Mouse (Mus musculus): Measurements from ENCODE around the gene Wdr25. TPM values are rescaled to one million over a fixed set of nuclear protein-coding genes. Genes with fewer than 3 reads are reported as not detected.
"Not testable (repeated sequence)": the region's sequence is repeated elsewhere in the genome, so short reads cannot be mapped to it uniquely, and the experiment has no call there.

Wdr25 gene
- 12.4 and 13.7 TPM in 2 replicates for polyA plus RNA-seq (2012; rRNA removed)

DNA sequence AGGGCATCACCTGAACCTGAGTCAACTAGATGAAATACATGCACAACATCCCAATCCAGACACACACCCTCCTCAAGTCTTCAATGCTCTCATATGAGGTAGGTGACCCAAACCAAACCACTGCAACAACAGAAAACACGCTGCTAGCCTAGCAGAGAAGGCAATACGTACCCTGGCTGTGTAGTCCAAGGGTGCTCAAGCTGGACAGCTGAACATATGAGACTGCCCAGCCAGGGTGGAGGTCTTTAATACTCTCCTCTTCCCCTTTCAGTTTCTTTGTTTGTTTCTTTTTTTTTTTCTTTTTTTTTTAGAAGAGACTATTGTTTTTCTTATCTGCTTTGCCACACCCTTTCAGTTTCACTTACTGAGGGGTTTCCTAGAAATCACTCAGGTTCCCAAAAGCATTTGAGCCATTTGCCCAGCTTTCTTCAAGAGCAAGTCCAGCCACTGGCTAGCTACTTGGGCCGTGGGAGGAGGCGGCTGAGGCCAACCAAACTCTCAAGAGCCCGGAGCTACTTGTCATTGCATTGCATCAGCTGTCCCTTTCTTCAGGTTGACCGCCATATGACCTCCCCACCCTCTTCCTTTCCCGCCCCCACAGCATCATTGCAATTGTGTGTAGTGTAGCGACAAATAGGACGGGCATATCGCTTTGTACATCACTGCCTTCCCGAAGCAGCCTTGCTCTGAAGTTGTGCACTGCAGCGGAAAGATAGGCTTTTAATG, at the start of gene Wdr25:
Gene Wdr25, plus strand, starts transcription at position 643 of the 726 bp plus-strand sequence.
- H3K4me1 ChIP-seq (replicated peaks; ENCODE audit: control insufficient read depth, insufficient read depth, low read length) = peaks cover 11% of the 10 kb centered on the region
- peak within 1 kb of the TSS; percentile 6; the same call in 1 of the 2 replicates for H3K27ac ChIP-seq (ENCODE audit: control insufficient read depth, insufficient read depth, low read length)
- H3K4me3 ChIP-seq (ENCODE audit: control insufficient read depth, insufficient read depth, low read length) = peak within 1 kb of the TSS; percentile 66
- 16% methylated on average over 12 of the region's 12 CpGs for WGBS
- H3K36me3 ChIP-seq (ENCODE audit: control insufficient read depth, insufficient read depth, low read length) = peaks cover 3% of the 10 kb centered on the region; the same call in 1 of the 2 replicates
- TF ChIP-seq CTCF (IDR thresholded peaks at IDR 0.05; ENCODE audit: borderline replicate concordance, control insufficient read depth, extremely low read depth, insufficient read depth, low read length, poor library complexity) (no peak), POLR2A (IDR thresholded peaks at IDR 0.05; ENCODE audit: control insufficient read depth, extremely low read depth, insufficient read depth, low read length, poor library complexity) (no peak)
- H3K27me3 ChIP-seq (ENCODE audit: control insufficient read depth, insufficient read depth, low read length) = no peaks in the 10 kb centered on the region
- DNase-seq = no peak

DNA sequence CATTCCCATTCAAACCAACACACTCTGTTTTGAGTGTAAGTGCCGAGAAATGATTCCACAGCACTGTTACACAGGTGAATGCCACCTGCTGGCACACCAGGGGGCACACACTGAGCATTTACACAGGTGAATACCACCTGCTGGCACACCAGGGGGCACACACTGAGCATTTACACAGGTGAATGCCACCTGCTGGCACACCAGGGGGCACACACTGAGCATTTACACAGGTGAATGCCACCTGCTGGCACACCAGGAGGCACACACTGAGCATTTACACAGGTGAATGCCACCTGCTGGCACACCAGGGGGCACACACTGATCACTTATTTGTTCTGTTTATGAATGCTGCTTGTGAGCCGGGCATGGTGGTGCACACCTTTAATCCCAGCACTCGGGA, 45.4 kb upstream of the Wdr25 start:
- H3K4me1 ChIP-seq (replicated peaks; ENCODE audit: control insufficient read depth, insufficient read depth, low read length); H3K4me3 ChIP-seq (ENCODE audit: control insufficient read depth, insufficient read depth, low read length); H3K27me3 ChIP-seq (ENCODE audit: control insufficient read depth, insufficient read depth, low read length); H3K36me3 ChIP-seq (ENCODE audit: control insufficient read depth, insufficient read depth, low read length); DNase-seq; H3K27ac ChIP-seq (ENCODE audit: control insufficient read depth, insufficient read depth, low read length): not testable (repeated sequence)
- WGBS = 89% methylated on average over 3 of the region's 3 CpGs

DNA sequence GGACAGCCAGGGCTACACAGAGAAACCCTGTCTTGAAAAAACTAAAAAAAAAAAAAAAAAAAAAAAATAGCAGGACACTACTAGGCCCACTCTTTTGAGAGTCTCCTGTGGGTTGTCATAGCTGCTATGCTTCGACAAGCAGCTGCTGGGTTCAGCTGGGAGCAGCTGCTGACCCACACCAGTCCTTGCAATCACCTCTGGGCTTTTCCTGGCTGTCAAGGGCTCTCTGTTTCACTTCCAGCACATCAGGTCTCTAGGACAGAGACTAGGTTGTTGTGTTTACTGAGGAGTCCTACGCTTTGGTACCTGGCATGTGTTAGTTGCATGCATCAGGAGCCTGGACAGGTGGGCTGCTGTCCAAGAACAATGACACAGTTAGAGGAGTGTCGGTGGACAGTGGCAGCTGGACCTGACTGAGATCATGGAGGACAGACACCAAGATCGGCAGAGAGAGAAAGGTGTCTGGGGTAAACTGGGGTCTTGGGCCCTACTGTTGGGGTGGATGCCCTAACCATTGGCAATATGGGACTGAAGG, 43.9 kb upstream of the Wdr25 start:
- no peak overlapping the region for H3K27ac ChIP-seq (ENCODE audit: control insufficient read depth, insufficient read depth, low read length)
- H3K4me3 ChIP-seq (ENCODE audit: control insufficient read depth, insufficient read depth, low read length) = no peak overlapping the region
- no peaks in the 10 kb centered on the region for H3K36me3 ChIP-seq (ENCODE audit: control insufficient read depth, insufficient read depth, low read length)
- H3K4me1 ChIP-seq (replicated peaks; ENCODE audit: control insufficient read depth, insufficient read depth, low read length) = 0 out of 2 replicates have a peak, but pooled peaks cover 4% of the 10 kb centered on the region
- 95% methylated on average over 4 of the region's 4 CpGs for WGBS
- H3K27me3 ChIP-seq (ENCODE audit: control insufficient read depth, insufficient read depth, low read length) = no peaks in the 10 kb centered on the region
- DNase-seq = no peak
- TF ChIP-seq CTCF (IDR thresholded peaks at IDR 0.05; ENCODE audit: borderline replicate concordance, control insufficient read depth, extremely low read depth, insufficient read depth, low read length, poor library complexity) (no peak), POLR2A (IDR thresholded peaks at IDR 0.05; ENCODE audit: control insufficient read depth, extremely low read depth, insufficient read depth, low read length, poor library complexity) (no peak)

DNA sequence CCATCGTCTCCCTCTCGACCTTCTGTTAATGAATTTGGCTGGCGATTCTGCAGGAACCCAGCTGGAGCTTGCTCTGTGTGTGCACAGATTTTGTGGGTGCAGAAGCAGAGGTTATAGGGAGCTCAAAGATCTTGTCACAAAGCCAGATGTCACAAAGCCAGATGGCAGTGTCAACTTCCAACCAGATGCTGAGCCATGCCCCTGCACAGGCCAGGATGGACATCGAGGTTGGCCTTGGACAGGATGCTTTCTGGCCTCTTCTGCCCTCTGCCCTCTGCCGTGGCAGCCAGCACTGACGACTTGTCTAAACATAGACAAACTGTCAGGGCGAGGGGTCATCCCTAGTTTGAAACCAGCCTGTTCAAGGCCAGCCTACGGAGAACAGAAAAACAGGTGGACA, 43.3 kb upstream of the Wdr25 start:
- no peak for DNase-seq
- H3K27ac ChIP-seq (ENCODE audit: control insufficient read depth, insufficient read depth, low read length) = no peak overlapping the region
- 90% methylated on average over 8 of the region's 8 CpGs for WGBS
- no peak overlapping the region for H3K4me3 ChIP-seq (ENCODE audit: control insufficient read depth, insufficient read depth, low read length)
- no peak for TF ChIP-seq POLR2A (IDR thresholded peaks at IDR 0.05; ENCODE audit: control insufficient read depth, extremely low read depth, insufficient read depth, low read length, poor library complexity)
- no peak for TF ChIP-seq CTCF (IDR thresholded peaks at IDR 0.05; ENCODE audit: borderline replicate concordance, control insufficient read depth, extremely low read depth, insufficient read depth, low read length, poor library complexity)
- H3K27me3 ChIP-seq (ENCODE audit: control insufficient read depth, insufficient read depth, low read length) = no peaks in the 10 kb centered on the region
- H3K36me3 ChIP-seq (ENCODE audit: control insufficient read depth, insufficient read depth, low read length) = no peaks in the 10 kb centered on the region
- 0 out of 2 replicates have a peak, but pooled peaks cover 4% of the 10 kb centered on the region for H3K4me1 ChIP-seq (replicated peaks; ENCODE audit: control insufficient read depth, insufficient read depth, low read length)

DNA sequence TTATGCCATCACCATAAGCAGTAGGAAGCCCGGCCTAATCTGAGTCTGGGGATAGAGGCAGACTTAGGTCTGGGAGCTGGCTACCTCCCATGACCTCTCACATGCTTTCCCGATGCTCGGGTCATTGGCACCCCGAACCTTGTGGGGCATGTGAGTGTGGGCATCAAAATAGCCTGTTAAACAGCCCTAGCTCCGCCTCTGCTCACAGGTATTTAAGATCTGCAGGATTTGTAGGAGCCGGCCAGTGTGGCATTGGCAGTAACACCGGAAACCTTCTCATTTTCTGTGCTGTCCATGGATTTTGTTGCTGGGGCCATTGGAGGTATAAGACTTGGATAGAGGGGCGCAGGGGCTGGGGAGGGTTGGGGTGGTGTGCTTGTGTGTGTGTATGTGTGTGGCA, 42.5 kb upstream of the Wdr25 start:
- Histone ChIP-seq H3K36me3 (ENCODE audit: control insufficient read depth, insufficient read depth, low read length) (no peaks in the 10 kb centered on the region), H3K27me3 (ENCODE audit: control insufficient read depth, insufficient read depth, low read length) (no peaks in the 10 kb centered on the region), H3K4me3 (ENCODE audit: control insufficient read depth, insufficient read depth, low read length) (no peak overlapping the region), H3K27ac (ENCODE audit: control insufficient read depth, insufficient read depth, low read length) (no peak overlapping the region), H3K4me1 (replicated peaks; ENCODE audit: control insufficient read depth, insufficient read depth, low read length) (0 out of 2 replicates have a peak, but pooled peaks cover 4% of the 10 kb centered on the region)
- DNase-seq = no peak
- 94% methylated on average over 8 of the region's 8 CpGs for WGBS
- TF ChIP-seq POLR2A (IDR thresholded peaks at IDR 0.05; ENCODE audit: control insufficient read depth, extremely low read depth, insufficient read depth, low read length, poor library complexity) (no peak), CTCF (IDR thresholded peaks at IDR 0.05; ENCODE audit: borderline replicate concordance, control insufficient read depth, extremely low read depth, insufficient read depth, low read length, poor library complexity) (no peak)

DNA sequence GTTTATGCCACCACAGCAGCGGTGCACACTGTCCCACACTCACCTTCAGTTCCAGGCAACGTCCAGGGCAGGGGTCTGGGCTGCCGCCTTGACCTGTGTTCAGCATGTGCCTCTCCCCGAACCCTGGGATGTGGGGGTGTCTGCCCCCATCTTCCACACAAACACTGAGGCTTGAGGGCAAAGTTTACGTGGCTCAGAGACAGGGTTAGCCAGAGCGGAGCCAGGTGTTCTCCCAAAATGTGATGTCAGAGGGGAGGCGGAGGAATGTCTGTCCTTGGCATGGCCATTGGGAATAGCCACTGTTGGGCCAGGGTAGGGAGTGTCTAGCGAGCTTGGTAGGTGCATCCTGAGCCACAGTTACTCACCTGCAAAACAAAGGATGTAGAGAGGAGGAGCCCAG, 40.6 kb upstream of the Wdr25 start:
- H3K36me3 ChIP-seq (ENCODE audit: control insufficient read depth, insufficient read depth, low read length) = no peaks in the 10 kb centered on the region
- no peak for DNase-seq
- no peak for TF ChIP-seq CTCF (IDR thresholded peaks at IDR 0.05; ENCODE audit: borderline replicate concordance, control insufficient read depth, extremely low read depth, insufficient read depth, low read length, poor library complexity)
- TF ChIP-seq POLR2A (IDR thresholded peaks at IDR 0.05; ENCODE audit: control insufficient read depth, extremely low read depth, insufficient read depth, low read length, poor library complexity) = no peak
- 98% methylated on average over 8 of the region's 8 CpGs for WGBS
- no peak overlapping the region for H3K27ac ChIP-seq (ENCODE audit: control insufficient read depth, insufficient read depth, low read length)
- H3K4me1 ChIP-seq (replicated peaks; ENCODE audit: control insufficient read depth, insufficient read depth, low read length) = 0 out of 2 replicates have a peak, but pooled peaks cover 4% of the 10 kb centered on the region
- no peak overlapping the region for H3K4me3 ChIP-seq (ENCODE audit: control insufficient read depth, insufficient read depth, low read length)
- H3K27me3 ChIP-seq (ENCODE audit: control insufficient read depth, insufficient read depth, low read length) = no peaks in the 10 kb centered on the region

Measured in thymus, adult 2 months (tissue).